In the genomic region with DNA sequence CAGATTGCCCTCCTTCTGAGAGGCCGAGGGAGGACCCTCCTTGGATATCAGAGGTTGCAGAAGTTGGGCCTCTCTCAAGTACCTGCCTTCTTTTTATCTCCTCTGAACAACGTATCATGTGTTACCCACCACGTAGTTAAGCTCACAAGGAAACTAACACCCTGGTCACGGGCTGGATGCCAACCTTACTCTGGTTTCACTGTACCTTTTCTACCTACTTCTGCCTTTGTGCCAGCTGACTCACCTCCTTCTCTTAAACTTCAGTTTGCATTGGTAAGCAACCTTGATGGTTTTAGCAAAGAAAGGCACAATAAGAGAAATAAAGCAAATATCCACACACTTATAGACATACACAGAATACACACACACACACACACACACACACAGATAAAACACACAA, we compare ENCODE assay signal across 17 mouse cellular contexts.
"Had no signal": no experiment of that assay in that cellular context is flagged by ENCODE, and none has a peak within 500 bp of the region (broad histone marks: within the 10 kb centered on the region; RNA-seq: fewer than 3 reads in every experiment).

No protein-coding gene starts in this region.

- H3K36me3 ChIP-seq: intestine, embryonic 15.5 days; limb, embryonic 12.5 days; midbrain, embryonic 15.5 days; neural tube, embryonic 13.5 days had no signal

- H3K27ac ChIP-seq: intestine, embryonic 15.5 days; limb, embryonic 12.5 days; macrophage; midbrain, embryonic 15.5 days; neural tube, embryonic 13.5 days had no signal

- ATAC-seq: intestine, embryonic 15.5 days; midbrain, embryonic 15.5 days had no signal

- DNase-seq: kidney, adult 18-20 months; kidney, postnatal 10 days; kidney, postnatal 4 days; layer of hippocampus, adult 9-11 months; layer of hippocampus, postnatal 36 days; retina, postnatal 1 day; right cerebral cortex, postnatal 4 days; spleen, adult 18-20 months; thymus, adult 2 months; thymus, postnatal 25 days had no signal

- H3K27me3 ChIP-seq: intestine, embryonic 15.5 days; limb, embryonic 12.5 days; megakaryocyte, embryonic 14.5 days; midbrain, embryonic 15.5 days; neural tube, embryonic 13.5 days had no signal

- H3K4me1 ChIP-seq: intestine, embryonic 15.5 days; limb, embryonic 12.5 days; megakaryocyte, embryonic 14.5 days; midbrain, embryonic 15.5 days; neural tube, embryonic 13.5 days had no signal

- H3K9ac ChIP-seq: intestine, embryonic 15.5 days; limb, embryonic 12.5 days; midbrain, embryonic 15.5 days; neural tube, embryonic 13.5 days had no signal

- H3K4me3 ChIP-seq: intestine, embryonic 15.5 days; limb, embryonic 12.5 days; megakaryocyte, embryonic 14.5 days; midbrain, embryonic 15.5 days; neural tube, embryonic 13.5 days had no signal

- H3K9me3 ChIP-seq: intestine, embryonic 15.5 days; limb, embryonic 12.5 days; megakaryocyte, embryonic 14.5 days; midbrain, embryonic 15.5 days; neural tube, embryonic 13.5 days had no signal

- H3K4me2 ChIP-seq: intestine, embryonic 15.5 days; limb, embryonic 12.5 days; midbrain, embryonic 11.5 days; midbrain, embryonic 15.5 days; neural tube, embryonic 13.5 days had no signal
